Mouse (Mus musculus) intestine, embryonic 15.5 days (tissue): ENCODE data around the gene Sbk2. TPM values are rescaled to one million over a fixed set of nuclear protein-coding genes. Genes with fewer than 3 reads are reported as not detected.

Source experiments
- ATAC-seq: fragments of 200-750 bp; cut with Nextera tagmentation; 2 replicates; pipeline ENCODE4 v1.8.0; 2017; ENCODE audit warnings: moderate TSS enrichment, moderate library complexity
- H3K27ac ChIP-seq: fragments of 300-500 bp; sonication (generic); 2 replicates; pipeline ENCODE4 v1.5.1; 2015; ENCODE audit warnings: mild to moderate bottlenecking, inconsistent platforms
- H3K27me3 ChIP-seq: fragments of 300-500 bp; sonication (generic); replicated peaks from 2 replicates; pipeline ENCODE4 v1.6.1; 2015; ENCODE audit warnings: inconsistent platforms
- H3K36me3 ChIP-seq: fragments of 300-500 bp; sonication (generic); 2 replicates; pipeline ENCODE4 v1.6.1; 2015; ENCODE audit warnings: inconsistent platforms
- H3K4me1 ChIP-seq: fragments of 300-500 bp; sonication (generic); replicated peaks from 2 replicates; pipeline ENCODE4 v1.6.1; 2015; ENCODE audit warnings: inconsistent platforms
- H3K4me2 ChIP-seq: fragments of 300-500 bp; sonication (generic); replicated peaks from 2 replicates; pipeline ENCODE4 v1.6.1; 2015; ENCODE audit warnings: mild to moderate bottlenecking, inconsistent platforms
- H3K4me3 ChIP-seq: fragments of 300-500 bp; sonication (generic); replicated peaks from 2 replicates; pipeline ENCODE4 v1.5.1; 2015; ENCODE audit warnings: inconsistent platforms
- H3K9ac ChIP-seq: fragments of 300-500 bp; sonication (generic); 2 replicates; pipeline ENCODE4 v1.6.1; 2015; ENCODE audit warnings: inconsistent platforms
- H3K9me3 ChIP-seq: fragments of 300-500 bp; sonication (generic); 2 replicates; pipeline ENCODE4 v1.6.1; 2016; ENCODE audit warnings: inconsistent platforms
- WGBS: fragments of 180-500 bp; shearing (Covaris S2); methylation state at CpG from one replicate; pipeline ENCODE4 v1.1.7; 2015; 5-methylcytosine and 5-hydroxymethylcytosine counted together
- polyA plus RNA-seq: library from polyadenylated mRNA; unstranded; fragments of >200 nt; fragmentation: Nextera tagmentation; extraction: Ambion mirVana; gene quantifications from 2 replicates; pipeline ENCODE4 v1.2.1, GENCODE M21; 2015

Gene Sbk2
- polyA plus RNA-seq, 1 experiment from 2014 or later: 0.39 TPM

GRCm38 (mm10) chr7:4988250-4988649 is 24.0 kb upstream of the Sbk2 start:
- no peak overlapping the region for H3K4me2 ChIP-seq
- peak; percentile 61; the same call in 1 of the 2 replicates for ATAC-seq
- H3K9me3 ChIP-seq: no peaks in the 10 kb centered on the region
- no peaks in the 10 kb centered on the region for H3K27me3 ChIP-seq
- H3K27ac ChIP-seq: no peak overlapping the region
- peaks cover 10% of the 10 kb centered on the region; the same call in 1 of the 2 replicates for H3K36me3 ChIP-seq
- no peak overlapping the region for H3K9ac ChIP-seq
- 46% methylated on average over 2 of the region's 2 CpGs for WGBS
- no peaks in the 10 kb centered on the region for H3K4me1 ChIP-seq
- H3K4me3 ChIP-seq: no peak overlapping the region

GRCm38 (mm10) chr7:4976832-4977231 is 12.6 kb upstream of the Sbk2 start:
- WGBS: 91% methylated on average over 7 of the region's 7 CpGs

GRCm38 (mm10) chr7:4975455-4975854 is 11.2 kb upstream of the Sbk2 start:
- Histone ChIP-seq H3K4me1 (no peaks in the 10 kb centered on the region), H3K9me3 (no peaks in the 10 kb centered on the region), H3K27me3 (no peaks in the 10 kb centered on the region), H3K4me2 (no peak overlapping the region), H3K36me3 (no peaks in the 10 kb centered on the region), H3K27ac (no peak overlapping the region), H3K4me3 (no peak overlapping the region), H3K9ac (no peak overlapping the region)
- ATAC-seq: no peak
- WGBS: 44% methylated on average over 4 of the region's 4 CpGs

More at GRCm38 (mm10) chr7:4976832-4977231, 12.6 kb upstream of the Sbk2 start:
- no peak overlapping the region for H3K4me3 ChIP-seq
- H3K9me3 ChIP-seq: no peaks in the 10 kb centered on the region
- H3K4me2 ChIP-seq: no peak overlapping the region
- no peaks in the 10 kb centered on the region for H3K36me3 ChIP-seq
- no peak overlapping the region for H3K27ac ChIP-seq
- no peaks in the 10 kb centered on the region for H3K4me1 ChIP-seq
- ATAC-seq: no peak
- no peaks in the 10 kb centered on the region for H3K27me3 ChIP-seq
- no peak overlapping the region for H3K9ac ChIP-seq

- Histone ChIP-seq H3K4me3 (no peak overlapping the region), H3K27ac (no peak overlapping the region), H3K4me2 (no peak overlapping the region), H3K36me3 (no peaks in the 10 kb centered on the region), H3K9ac (no peak overlapping the region), H3K9me3 (no peaks in the 10 kb centered on the region), H3K27me3 (no peaks in the 10 kb centered on the region), H3K4me1 (no peaks in the 10 kb centered on the region)
- WGBS: 66% methylated on average over 18 of the region's 18 CpGs
- no peak for ATAC-seq
These were observed 8.3 kb upstream of the Sbk2 start for GRCm38 (mm10) chr7:4972321-4973047.

- H3K9ac ChIP-seq: no peak overlapping the region
- ATAC-seq: no peak
- no peak overlapping the region for H3K4me2 ChIP-seq
- H3K27ac ChIP-seq: no peak overlapping the region
- no peaks in the 10 kb centered on the region for H3K27me3 ChIP-seq
- WGBS: 32% methylated on average over 7 of the region's 7 CpGs
- no peaks in the 10 kb centered on the region for H3K4me1 ChIP-seq
- H3K36me3 ChIP-seq: no peaks in the 10 kb centered on the region
- H3K9me3 ChIP-seq: no peaks in the 10 kb centered on the region
- no peak overlapping the region for H3K4me3 ChIP-seq
These were observed 7.5 kb upstream of the Sbk2 start for GRCm38 (mm10) chr7:4971710-4972109.

- Histone ChIP-seq H3K4me3 (no peak within 1 kb of the TSS), H3K9me3 (no peaks in the 10 kb centered on the region), H3K4me2 (no peak within 1 kb of the TSS), H3K27me3 (no peaks in the 10 kb centered on the region), H3K9ac (no peak within 1 kb of the TSS), H3K27ac (no peak within 1 kb of the TSS), H3K36me3 (no peaks in the 10 kb centered on the region), H3K4me1 (no peaks in the 10 kb centered on the region)
- no peak for ATAC-seq
- 36% methylated on average over 6 of the region's 6 CpGs for WGBS
These were observed 6.9 kb upstream of the Sbk2 start, which contains the start of gene Sbk3 for GRCm38 (mm10) chr7:4971068-4971467. Gene Sbk3 (minus strand): TSS chr7:4971168.

GRCm38 (mm10) chr7:4964988-4965387 is 782 bp upstream of the Sbk2 start:
- no peak for ATAC-seq
- H3K4me1 ChIP-seq: peaks cover 3% of the 10 kb centered on the region; the same call in 1 of the 2 replicates

GRCm38 (mm10) chr7:4963527-4963926 is 679 bp downstream of the Sbk2 start:
- Histone ChIP-seq H3K4me3 (no peak overlapping the region), H3K36me3 (no peaks in the 10 kb centered on the region), H3K4me2 (no peak overlapping the region), H3K4me1 (peaks cover 3% of the 10 kb centered on the region; the same call in 1 of the 2 replicates), H3K9ac (no peak overlapping the region), H3K9me3 (no peaks in the 10 kb centered on the region), H3K27ac (no peak overlapping the region), H3K27me3 (no peaks in the 10 kb centered on the region)
- ATAC-seq: no peak
- WGBS: 72% methylated on average over 5 of the region's 5 CpGs

More at GRCm38 (mm10) chr7:4964988-4965387, 782 bp upstream of the Sbk2 start:
- Histone ChIP-seq H3K4me3 (no peak overlapping the region), H3K36me3 (no peaks in the 10 kb centered on the region), H3K4me2 (no peak overlapping the region), H3K27ac (no peak overlapping the region), H3K27me3 (no peaks in the 10 kb centered on the region), H3K9ac (no peak overlapping the region), H3K9me3 (no peaks in the 10 kb centered on the region)
- 82% methylated on average over 5 of the region's 5 CpGs for WGBS

GRCm38 (mm10) chr7:4957361-4957760 is 6.8 kb downstream of the Sbk2 start:
- ATAC-seq: no peak
- no peaks in the 10 kb centered on the region for H3K27me3 ChIP-seq
- H3K36me3 ChIP-seq: no peaks in the 10 kb centered on the region
- no peak overlapping the region for H3K9ac ChIP-seq
- no peaks in the 10 kb centered on the region for H3K4me1 ChIP-seq
- no peak overlapping the region for H3K4me3 ChIP-seq
- H3K9me3 ChIP-seq: no peaks in the 10 kb centered on the region
- no peak overlapping the region for H3K27ac ChIP-seq
- H3K4me2 ChIP-seq: no peak overlapping the region
- 81% methylated on average over 10 of the region's 10 CpGs for WGBS

- Histone ChIP-seq H3K9ac (no peak overlapping the region), H3K36me3 (no peaks in the 10 kb centered on the region), H3K9me3 (no peaks in the 10 kb centered on the region), H3K27ac (no peak overlapping the region), H3K27me3 (no peaks in the 10 kb centered on the region), H3K4me3 (no peak overlapping the region), H3K4me2 (no peak overlapping the region), H3K4me1 (no peaks in the 10 kb centered on the region)
- ATAC-seq: no peak
- 22% methylated on average over 10 of the region's 10 CpGs for WGBS
These were observed 10.3 kb downstream of the Sbk2 start for GRCm38 (mm10) chr7:4953815-4954445.

GRCm38 (mm10) chr7:4950561-4951342 is 13.5 kb downstream of the Sbk2 start:
- Histone ChIP-seq H3K9me3 (no peaks in the 10 kb centered on the region), H3K36me3 (no peaks in the 10 kb centered on the region), H3K27ac (no peak overlapping the region), H3K27me3 (no peaks in the 10 kb centered on the region), H3K9ac (no peak overlapping the region), H3K4me2 (no peak overlapping the region), H3K4me1 (no peaks in the 10 kb centered on the region), H3K4me3 (no peak overlapping the region)
- peak; percentile 81 for ATAC-seq
- WGBS: 79% methylated on average over 19 of the region's 19 CpGs

GRCm38 (mm10) chr7:4948386-4948785 is 15.8 kb downstream of the Sbk2 start:
- Histone ChIP-seq H3K9ac (no peak overlapping the region), H3K27me3 (no peaks in the 10 kb centered on the region), H3K9me3 (no peaks in the 10 kb centered on the region), H3K4me3 (no peak overlapping the region), H3K4me1 (no peaks in the 10 kb centered on the region), H3K4me2 (no peak overlapping the region), H3K36me3 (no peaks in the 10 kb centered on the region), H3K27ac (no peak overlapping the region)
- ATAC-seq: no peak
- WGBS: 56% methylated on average over 6 of the region's 6 CpGs
